Mouse (Mus musculus): Measurements from ENCODE around the gene Tkt.
"Not testable (repeated sequence)": the region's sequence is repeated elsewhere in the genome, so short reads cannot be mapped to it uniquely, and the experiment has no call there.

Gene Tkt

GRCm38 (mm10) chr14:30548131-30548720, at the start of gene Tkt:
Gene Tkt (plus strand): TSS chr14:30548359.
- peak; percentile 71 for DNase-seq (ENCODE audit: low spot score)

GRCm38 (mm10) chr14:30504990-30505389, 43.2 kb upstream of the Tkt start:
- DNase-seq (ENCODE audit: low spot score): no peak

GRCm38 (mm10) chr14:30510214-30510763, 37.9 kb upstream of the Tkt start:
- DNase-seq (ENCODE audit: low spot score): no peak

- no peak for DNase-seq (ENCODE audit: low spot score)
Measured at GRCm38 (mm10) chr14:30512896-30513295, 35.3 kb upstream of the Tkt start.

GRCm38 (mm10) chr14:30515931-30516723, 32.0 kb upstream of the Tkt start:
- no peak for DNase-seq (ENCODE audit: low spot score)

GRCm38 (mm10) chr14:30519323-30519722, 28.8 kb upstream of the Tkt start:
- DNase-seq (ENCODE audit: low spot score): no peak

- no peak for DNase-seq (ENCODE audit: low spot score)
Measured at GRCm38 (mm10) chr14:30523356-30523755, 24.8 kb upstream of the Tkt start.

- DNase-seq (ENCODE audit: low spot score): no peak
Measured at GRCm38 (mm10) chr14:30528392-30528791, 19.8 kb upstream of the Tkt start.

GRCm38 (mm10) chr14:30528961-30529360, 19.2 kb upstream of the Tkt start:
- DNase-seq (ENCODE audit: low spot score): no peak

GRCm38 (mm10) chr14:30529454-30529853, 18.7 kb upstream of the Tkt start:
- no peak for DNase-seq (ENCODE audit: low spot score)

GRCm38 (mm10) chr14:30530726-30531269, 17.4 kb upstream of the Tkt start:
- DNase-seq (ENCODE audit: low spot score): peak; percentile 29

GRCm38 (mm10) chr14:30531431-30531830, 16.7 kb upstream of the Tkt start:
- DNase-seq (ENCODE audit: low spot score): no peak

- peak; percentile 62 for DNase-seq (ENCODE audit: low spot score)
Measured at GRCm38 (mm10) chr14:30531896-30532295, 16.3 kb upstream of the Tkt start.

GRCm38 (mm10) chr14:30533780-30534450, 14.2 kb upstream of the Tkt start:
- DNase-seq (ENCODE audit: low spot score): no peak

GRCm38 (mm10) chr14:30541541-30541940, 6.6 kb upstream of the Tkt start:
- peak; percentile 37 for DNase-seq (ENCODE audit: low spot score)

- not testable (repeated sequence) for DNase-seq (ENCODE audit: low spot score)
Measured at GRCm38 (mm10) chr14:30543331-30543730, 4.8 kb upstream of the Tkt start.

- DNase-seq (ENCODE audit: low spot score): peak; percentile 98
Measured at GRCm38 (mm10) chr14:30548965-30549776, 1.0 kb downstream of the Tkt start.

- DNase-seq (ENCODE audit: low spot score): peak; percentile 25
Measured at GRCm38 (mm10) chr14:30549777-30550149, 1.6 kb downstream of the Tkt start.

- DNase-seq (ENCODE audit: low spot score): no peak
Measured at GRCm38 (mm10) chr14:30550232-30551070, 2.3 kb downstream of the Tkt start.

GRCm38 (mm10) chr14:30551509-30551908, 3.4 kb downstream of the Tkt start:
- no peak for DNase-seq (ENCODE audit: low spot score)

- DNase-seq (ENCODE audit: low spot score): no peak
Measured at GRCm38 (mm10) chr14:30551981-30552380, 3.8 kb downstream of the Tkt start.
